27 mouse cellular contexts compared by ENCODE assay signal in genomic region chr19:56910561-56910960, GRCm38 (mm10). TPM values are rescaled to one million over a fixed set of nuclear protein-coding genes. Genes with fewer than 3 reads are reported as not detected.
A peak's percentile ranks its signal among the peaks of the same experiment; 100 is the strongest.
DNase-seq lines count a peak whose midpoint lies in the region; ATAC-seq and TF ChIP-seq lines count a peak whose summit lies in the region.
"Had no signal": no experiment of that assay in that cellular context is flagged by ENCODE, and none has a peak within 500 bp of the region (broad histone marks: within the 10 kb centered on the region; RNA-seq: fewer than 3 reads in every experiment).

No protein-coding gene starts in this region.

- TF ChIP-seq CTCF in hindbrain, postnatal 0 days (IDR thresholded peaks at IDR 0.05; ENCODE audit: low read depth), result no peak

- H3K9ac ChIP-seq in hindbrain, postnatal 0 days (replicated peaks; ENCODE audit: low read length), result no peak overlapping the region
- H3K9ac ChIP-seq: forebrain, embryonic 13.5 days; heart, embryonic 12.5 days; heart, embryonic 15.5 days; hindbrain, embryonic 14.5 days had no signal

- intact Hi-C loops in heart, postnatal 36 days (cut with DNase I), result no loop called here

- H3K27me3 ChIP-seq in hindbrain, postnatal 0 days (ENCODE audit: insufficient read depth, low read length), result no peaks in the 10 kb centered on the region
- no peaks in the 10 kb centered on the region for H3K27me3 ChIP-seq in hindbrain, embryonic 10.5 days (ENCODE audit: insufficient read depth, poor library complexity, severe bottlenecking)
- H3K27me3 ChIP-seq: CH12.LX; forebrain, embryonic 13.5 days; heart, embryonic 15.5 days; Patski had no signal

- no peak for ATAC-seq in hindbrain, postnatal 0 days
- no peak for ATAC-seq in activated CD4-positive, CD25-positive, alpha-beta regulatory T cell, adult 4 months
- ATAC-seq: forebrain, embryonic 13.5 days; forebrain, embryonic 16.5 days; Patski had no signal

- H3K4me2 ChIP-seq in hindbrain, postnatal 0 days (ENCODE audit: low read depth, low read length), result no peak overlapping the region
- H3K4me2 ChIP-seq: forebrain, embryonic 13.5 days; heart, embryonic 12.5 days; heart, embryonic 15.5 days; hindbrain, embryonic 14.5 days had no signal

- no peaks in the 10 kb centered on the region for H3K9me3 ChIP-seq in hindbrain, postnatal 0 days (ENCODE audit: low read length)
- 0 out of 2 replicates have a peak, but pooled peaks cover 4% of the 10 kb centered on the region for H3K9me3 ChIP-seq in hindbrain, embryonic 10.5 days
- H3K9me3 ChIP-seq: forebrain, embryonic 13.5 days; heart, embryonic 15.5 days had no signal

- no peak overlapping the region for H3K4me3 ChIP-seq in hindbrain, postnatal 0 days (ENCODE audit: low read length)
- H3K4me3 ChIP-seq in hindbrain, embryonic 10.5 days, result no peak overlapping the region
- H3K4me3 ChIP-seq: forebrain, embryonic 10.5 days; forebrain, embryonic 13.5 days; heart, adult 2 months; heart, embryonic 12.5 days; heart, embryonic 15.5 days had no signal

- whole genome bisulfite sequencing in hindbrain, postnatal 0 days, result 44% methylated on average over 11 of the region's 11 CpGs
- 62% methylated on average over 11 of the region's 11 CpGs for WGBS in hindbrain, embryonic 10.5 days

- H3K36me3 ChIP-seq in hindbrain, postnatal 0 days (ENCODE audit: insufficient read depth, low read length), result no peaks in the 10 kb centered on the region
- H3K36me3 ChIP-seq in hindbrain, embryonic 10.5 days, result peaks cover 7% of the 10 kb centered on the region
- H3K36me3 ChIP-seq: G1E; heart, embryonic 12.5 days; heart, embryonic 15.5 days had no signal

- H3K27ac ChIP-seq in hindbrain, postnatal 0 days, result no peak overlapping the region
- no peak overlapping the region for H3K27ac ChIP-seq in hindbrain, embryonic 10.5 days
- H3K27ac ChIP-seq: forebrain, embryonic 10.5 days; forebrain, embryonic 13.5 days; heart, adult 2 months; heart, embryonic 15.5 days; hindbrain, embryonic 14.5 days had no signal

- peak; percentile 95 for DNase-seq in heart, adult 11 months
- DNase-seq in heart, postnatal 36 days, result no peak
- peak; percentile 16 for DNase-seq in hindbrain, postnatal 0 days (ENCODE audit: low spot score)
- DNase-seq in hindbrain, embryonic 10.5 days (ENCODE audit: low spot score), result no peak
- DNase-seq in brain, adult 2 months (ENCODE audit: low read depth, low spot score), result peak; percentile 11
- DNase-seq: adrenal gland, adult 2 months; adrenal gland, postnatal 14 days; B cell, adult 2 months; cerebellum, adult 18-20 months; cerebellum, adult 9-10 months; cerebellum, postnatal 14 days; gastrocnemius, postnatal 25 days; kidney, adult 11 months; kidney, adult 8-10 months had no signal

- no peaks in the 10 kb centered on the region for H3K4me1 ChIP-seq in hindbrain, postnatal 0 days (ENCODE audit: insufficient read depth, low read length)
- peaks cover 22% of the 10 kb centered on the region for H3K4me1 ChIP-seq in hindbrain, embryonic 10.5 days (replicated peaks)
- H3K4me1 ChIP-seq: forebrain, embryonic 13.5 days had no signal

RNA-seq across cellular contexts. Expression of gene Vwa2, which starts 36.5 kb away (rescaled TPM):
- not detected for total RNA-seq in heart, postnatal 36 days (2021)
- 0.79 and 1.6 TPM in 2 replicates for total RNA-seq in hindbrain, postnatal 0 days (2014; rRNA removed)
- 0.47 and 0.64 TPM in 2 replicates for polyA plus RNA-seq in hindbrain, postnatal 0 days (2015; fragmentation: Nextera tagmentation; extraction: Ambion mirVana)
- 0.65 and 2.5 TPM in 2 replicates for polyA plus RNA-seq in hindbrain, embryonic 10.5 days (2016; fragmentation: Nextera tagmentation; extraction: Ambion mirVana)
- polyA plus RNA-seq in activated CD4-positive, CD25-positive, alpha-beta regulatory T cell, adult 4 months (2017; shearing (Covaris generic)), result not detected
- total RNA-seq: adrenal gland, adult 2 months; adrenal gland, postnatal 14 days; CH12.LX; G1E; gastrocnemius, adult 18-20 months; gastrocnemius, postnatal 25 days; heart, adult 2 months; heart, postnatal 25 days had no signal
- polyA plus RNA-seq: adrenal gland, adult 2 months; G1E; heart, adult 2 months had no signal

Comparison
In these comparisons a context has a peak if more than half of its experiments do, and no peak if none do; other contexts are left out.
1. DNase-seq: peak in heart, adult 11 months (single experiment), hindbrain, postnatal 0 days (single experiment) and brain, adult 2 months (single experiment); none in heart, postnatal 36 days (0 of 2) and hindbrain, embryonic 10.5 days (single experiment).